Mouse (Mus musculus) T-helper 17 cell (primary cell): ENCODE data around the gene Wdtc1.

Source experiments
- in situ Hi-C, 2 experiments: fragments of 300-600 bp; cut with MboI, MseI; formaldehyde crosslinking; loops; 1 replicate in 1 of 2; 2 replicates in 1 of 2; pipeline ENCODE4 v1.15.1; 2025; ENCODE audit warnings: high pct_unique_total_duplicates in 2 of 2

Wdtc1 gene

DNA sequence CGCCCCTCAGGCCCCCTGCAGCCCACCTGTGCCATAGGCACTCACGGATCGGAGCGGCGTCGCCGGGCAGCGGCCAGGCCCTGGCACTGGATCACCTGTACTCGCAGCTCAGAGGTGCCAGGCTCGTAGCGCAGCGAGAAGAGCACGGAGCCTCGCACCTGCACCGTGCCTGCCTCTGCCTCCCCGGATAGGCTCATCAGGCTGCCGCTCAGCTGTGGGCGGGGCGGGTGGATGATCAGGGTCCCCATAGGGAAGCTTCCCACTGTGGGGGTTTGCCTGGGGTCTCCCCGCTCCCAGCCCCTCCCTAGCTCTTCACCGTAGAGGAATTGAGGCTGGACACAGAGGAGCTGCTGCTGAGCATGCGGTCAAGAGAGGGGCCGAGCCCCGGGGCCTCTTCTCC is 96.5 kb downstream of the Wdtc1 start:
- in situ Hi-C loops, result no loop called here

DNA sequence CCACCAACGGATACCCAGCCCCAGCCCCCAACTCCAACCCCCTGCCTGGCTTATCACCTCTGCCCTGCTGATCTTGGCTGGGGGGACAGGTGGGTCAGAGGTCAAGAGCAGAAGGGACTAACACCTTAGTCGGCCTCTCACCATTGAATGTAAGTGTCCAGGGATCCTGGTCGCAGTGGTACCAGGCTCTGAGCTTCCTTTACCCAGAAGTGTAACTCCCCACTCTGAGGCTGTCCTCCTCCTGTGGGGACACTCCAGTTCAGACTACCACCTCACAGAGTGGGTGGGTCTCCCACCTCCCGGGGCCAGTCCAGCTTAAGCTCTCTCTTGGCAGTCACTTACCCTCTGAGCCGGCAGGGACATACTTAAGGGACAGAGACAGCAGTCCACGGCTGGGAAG is 97.9 kb downstream of the Wdtc1 start:
- in situ Hi-C loops, result no loop called here

DNA sequence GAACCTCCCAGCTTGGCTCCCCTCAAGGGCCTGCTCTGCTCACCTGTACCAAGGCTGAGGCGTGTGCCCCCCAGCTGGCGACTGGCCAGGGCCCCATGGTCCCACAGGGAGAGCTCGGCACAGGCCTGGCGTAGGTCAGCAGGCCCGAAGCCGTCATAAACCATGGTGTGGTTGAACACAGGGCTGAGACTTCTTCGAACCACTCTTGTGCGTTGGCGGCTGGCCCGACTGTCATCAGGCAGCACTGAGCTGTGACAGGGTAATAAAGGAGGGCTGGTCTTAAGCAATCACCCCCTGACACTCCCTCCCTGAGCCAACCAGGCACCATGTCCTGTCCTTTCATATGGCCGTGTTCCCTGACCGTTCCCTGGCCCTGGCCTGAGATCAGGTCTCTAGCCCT is 99.9 kb downstream of the Wdtc1 start:
- in situ Hi-C loops, result no loop called here

GRCm38 (mm10) chr4:133252089-133252488 is 101.2 kb downstream of the Wdtc1 start:
- in situ Hi-C loops, result no loop called here

DNA sequence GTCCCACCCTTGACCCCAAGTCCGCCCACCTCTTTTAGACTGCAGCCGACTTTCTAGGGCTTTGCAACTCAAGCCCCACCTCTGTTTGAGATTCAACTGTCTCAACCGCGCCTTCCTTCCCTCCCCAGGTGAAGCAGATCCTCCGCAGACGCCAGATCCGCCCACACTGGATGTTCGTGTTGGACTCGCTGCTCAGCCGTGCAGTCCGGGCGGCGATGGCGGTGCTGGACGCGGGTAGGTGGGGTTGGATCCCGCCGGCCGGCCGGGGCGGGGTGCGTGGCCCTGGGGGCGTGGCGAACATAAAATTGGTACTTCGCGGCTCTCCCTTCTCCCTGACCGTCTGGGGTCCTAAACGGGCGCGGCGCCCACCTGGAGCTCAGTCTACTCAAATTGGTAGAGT is 102.1 kb downstream of the Wdtc1 start:
- in situ Hi-C loops, result no loop called here

DNA sequence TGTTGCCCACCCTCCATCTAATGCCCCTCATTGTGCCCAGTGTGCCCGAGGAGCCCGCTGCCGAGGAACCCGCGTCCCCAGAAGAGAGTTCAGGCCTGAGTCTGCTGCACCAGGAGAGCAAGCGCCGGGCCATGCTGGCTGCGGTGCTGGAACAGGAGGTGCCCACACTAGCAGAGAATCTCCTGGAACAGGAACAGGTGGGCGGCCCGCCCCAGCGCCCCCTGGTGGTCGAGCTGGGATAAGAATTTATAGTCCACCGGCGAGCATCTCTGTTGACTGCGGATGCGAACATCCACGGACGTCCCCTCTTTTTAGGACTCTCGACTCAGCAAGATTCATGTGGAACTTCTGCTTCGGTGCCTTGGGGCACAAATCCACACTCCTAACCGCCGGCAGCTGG is 102.7 kb downstream of the Wdtc1 start:
- in situ Hi-C loops, result no loop called here

- in situ Hi-C loops, result no loop called here
Observed at GRCm38 (mm10) chr4:133247806-133248449, 105.4 kb downstream of the Wdtc1 start.

- in situ Hi-C loops, result no loop called here
Observed at GRCm38 (mm10) chr4:133247072-133247471, 106.2 kb downstream of the Wdtc1 start.

DNA sequence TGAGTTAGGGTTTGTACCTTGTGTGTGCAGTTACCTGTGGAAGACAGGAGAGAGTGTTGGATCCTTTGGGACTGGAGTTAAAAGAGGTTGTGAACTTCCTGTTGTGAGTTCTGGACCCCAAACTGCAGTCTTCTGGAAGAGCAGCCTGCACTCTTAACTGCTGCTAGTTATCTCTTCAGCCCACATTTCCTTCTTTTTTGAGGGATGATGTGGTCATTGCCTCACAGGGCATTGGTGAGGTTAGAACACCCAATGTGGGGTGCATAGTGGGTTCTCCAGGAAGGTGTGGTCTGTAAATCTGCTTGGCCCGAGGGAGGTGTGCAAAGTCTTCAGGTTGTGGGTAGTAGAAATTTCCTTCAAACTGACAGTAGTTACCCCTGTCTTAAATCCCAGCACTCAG is 109.0 kb downstream of the Wdtc1 start:
- in situ Hi-C loops, result no loop called here

GRCm38 (mm10) chr4:133243538-133243937 is 109.7 kb downstream of the Wdtc1 start:
- in situ Hi-C loops, result no loop called here

GRCm38 (mm10) chr4:133242710-133243109 is 110.6 kb downstream of the Wdtc1 start:
- in situ Hi-C loops, result no loop called here
